Mouse (Mus musculus) skeletal muscle tissue, adult 2 months (tissue): ENCODE results near the gene Fgf23.

Experiments
- DNase-seq: peaks from one replicate; pipeline ENCODE4 v3.0.0-alpha.2; 2012; ENCODE audit warnings: low read depth, low spot score

The Fgf23 gene

DNA sequence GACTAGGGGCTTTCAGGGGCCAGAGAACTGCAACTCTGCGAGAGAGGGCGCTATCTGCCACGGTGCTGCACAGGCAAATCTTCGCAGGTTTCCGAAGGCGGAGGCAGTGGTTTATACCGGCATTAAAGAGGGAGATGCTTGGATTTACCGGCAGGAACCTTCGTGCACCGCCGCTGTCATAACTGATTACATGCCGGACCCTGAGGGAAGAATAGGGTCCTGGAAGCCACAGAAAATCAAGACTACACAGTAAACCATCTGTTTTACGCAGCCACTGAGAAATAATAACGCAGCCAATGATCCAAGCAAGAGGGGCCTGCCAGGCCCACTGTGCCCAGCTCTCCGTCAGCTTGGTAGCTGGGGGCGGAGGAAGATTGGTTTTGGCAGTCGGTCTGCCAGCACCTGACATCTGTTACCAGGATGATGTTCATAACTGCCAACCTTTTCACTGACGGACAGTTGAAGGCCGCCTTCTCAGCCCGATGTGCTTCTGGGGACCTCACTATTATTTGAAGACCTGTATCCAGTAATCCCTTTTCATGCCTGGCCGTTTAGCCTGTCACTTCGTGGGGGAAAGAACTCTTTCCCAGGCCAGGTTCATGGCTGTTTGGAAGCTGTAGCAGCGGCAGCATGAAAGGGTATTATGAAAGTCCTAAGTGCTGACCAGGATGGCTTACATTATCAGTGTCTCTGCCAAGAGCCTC, 42.2 kb downstream of the Fgf23 start:
- DNase-seq: no peak

DNA sequence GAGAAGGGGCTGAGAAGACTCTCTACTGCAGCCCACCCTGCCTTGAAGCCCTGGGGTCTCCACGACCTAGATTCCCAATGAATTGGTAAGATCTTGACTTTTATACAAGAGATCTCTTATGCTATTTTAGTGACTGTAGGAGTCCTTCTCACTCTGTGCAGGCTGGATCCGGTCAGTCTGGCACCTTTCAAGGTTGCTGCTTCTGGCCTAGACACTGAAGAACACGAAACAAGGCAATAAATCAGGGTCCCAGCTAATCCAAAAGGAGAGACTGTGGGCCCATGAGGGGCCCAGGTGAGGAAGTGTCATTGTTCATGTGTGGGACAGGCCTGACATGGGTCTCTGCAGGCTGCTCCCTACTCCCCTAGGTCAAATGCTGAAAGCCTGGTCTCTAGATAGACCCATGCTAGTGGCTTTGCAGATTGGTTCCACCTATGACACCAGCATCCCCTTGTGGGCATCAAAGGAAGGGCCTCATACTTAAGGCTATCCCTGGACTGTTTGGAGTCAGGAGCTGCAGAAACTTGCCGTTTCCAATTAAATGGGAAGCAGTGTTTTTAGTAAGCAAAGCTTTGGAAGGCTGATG, 49.6 kb downstream of the Fgf23 start:
- DNase-seq: no peak

DNA sequence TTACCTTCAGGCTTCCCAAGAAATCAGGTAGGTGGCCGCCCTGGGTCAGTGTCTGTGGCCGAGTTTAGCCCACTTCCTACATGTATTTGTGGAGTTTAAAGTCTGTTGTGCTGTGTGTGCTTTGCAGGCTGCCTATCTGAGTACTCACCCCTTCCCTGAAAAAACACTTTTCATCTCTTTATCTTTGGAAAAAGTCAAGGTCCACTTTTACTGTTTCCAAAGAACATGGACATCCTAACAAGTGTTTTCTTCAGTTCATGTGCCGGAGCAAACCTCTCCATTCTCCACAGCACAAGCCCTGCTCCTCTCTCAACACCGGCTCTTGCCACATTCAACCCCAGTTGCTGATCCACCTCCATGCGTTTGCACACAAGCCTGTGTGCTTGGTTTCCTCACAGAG, 50.3 kb downstream of the Fgf23 start:
- no peak for DNase-seq

DNA sequence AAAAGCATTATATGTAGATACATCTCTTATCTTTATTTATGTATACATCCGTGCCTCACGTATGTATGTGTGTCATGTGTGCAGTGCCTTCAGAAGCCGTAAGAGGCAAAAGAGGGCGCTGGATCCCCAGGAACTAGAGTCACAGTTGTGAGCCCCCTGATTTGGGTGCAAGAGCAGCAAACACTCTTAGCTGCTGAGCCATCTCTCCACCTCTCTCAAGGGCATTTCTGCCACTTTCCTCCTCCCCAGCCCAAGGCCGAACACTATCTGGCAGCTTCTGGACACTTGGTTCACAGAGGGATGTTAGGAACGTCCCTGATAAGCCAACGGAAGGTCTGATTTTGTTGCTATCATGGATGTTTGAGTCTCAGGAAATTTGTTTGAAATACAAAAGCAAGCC, 50.8 kb downstream of the Fgf23 start:
- no peak for DNase-seq

DNA sequence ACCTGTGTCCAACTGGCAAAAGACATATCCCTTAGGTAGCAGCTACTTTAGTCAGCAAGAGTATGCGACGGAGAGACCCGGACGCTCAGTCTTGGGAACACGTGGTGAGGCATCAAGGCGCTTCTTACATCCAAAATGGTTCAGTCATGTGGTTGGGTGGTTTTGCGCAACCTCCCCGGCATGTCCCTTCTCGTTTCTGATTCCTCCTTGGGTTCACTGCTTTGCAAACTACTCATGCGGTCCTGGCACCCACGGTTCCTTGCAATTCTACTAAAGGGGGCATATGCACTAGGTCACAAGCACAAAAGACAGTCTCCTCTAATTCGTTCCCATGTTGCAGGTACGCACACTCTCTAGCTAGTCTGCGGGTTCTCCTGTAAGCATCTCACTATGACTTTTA, 57.0 kb downstream of the Fgf23 start:
- no peak for DNase-seq

DNA sequence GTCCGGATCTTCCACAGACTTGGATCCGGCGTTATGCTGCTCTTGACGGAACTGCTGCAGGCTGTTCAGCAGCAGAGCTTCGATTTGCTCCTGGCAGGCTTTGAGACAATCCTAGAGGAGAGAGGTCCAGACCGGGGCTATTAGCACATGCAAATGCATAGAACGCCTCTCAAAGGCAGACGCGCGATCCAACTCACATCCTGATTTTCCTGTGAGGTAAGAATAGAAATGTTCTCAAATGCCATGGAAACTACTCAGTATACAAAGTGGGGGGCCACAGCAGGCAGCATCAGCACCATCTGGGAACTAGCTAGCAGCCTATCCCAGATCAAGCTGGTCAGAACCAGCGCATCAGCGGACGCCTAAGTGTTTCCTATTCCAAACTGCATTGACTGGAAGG, 57.7 kb downstream of the Fgf23 start:
- DNase-seq: no peak
